Mouse (Mus musculus): ENCODE results near the gene A730009L09Rik.

A730009L09Rik gene

GRCm38 (mm10) chr16:84514821-84515220 lies at the start of gene A730009L09Rik:
Gene A730009L09Rik (plus strand): TSS chr16:84515121.
- DNase-seq, result no peak

- DNase-seq, result no peak
Measured at GRCm38 (mm10) chr16:84465581-84466165, 49.2 kb upstream of the A730009L09Rik start.

GRCm38 (mm10) chr16:84468898-84469297 lies 46.0 kb upstream of the A730009L09Rik start:
- no peak for DNase-seq

GRCm38 (mm10) chr16:84469994-84470393 lies 44.9 kb upstream of the A730009L09Rik start:
- no peak for DNase-seq

GRCm38 (mm10) chr16:84473406-84473805 lies 41.5 kb upstream of the A730009L09Rik start:
- DNase-seq, result no peak

- no peak for DNase-seq
Measured at GRCm38 (mm10) chr16:84474712-84475111, 40.2 kb upstream of the A730009L09Rik start.

- no peak for DNase-seq
Measured at GRCm38 (mm10) chr16:84476948-84477347, 38.0 kb upstream of the A730009L09Rik start.

GRCm38 (mm10) chr16:84477528-84477927 lies 37.4 kb upstream of the A730009L09Rik start:
- no peak for DNase-seq

GRCm38 (mm10) chr16:84477952-84478351 lies 37.0 kb upstream of the A730009L09Rik start:
- no peak for DNase-seq

- DNase-seq, result no peak
Measured at GRCm38 (mm10) chr16:84485931-84486330, 29.0 kb upstream of the A730009L09Rik start.

GRCm38 (mm10) chr16:84494818-84495217 lies 20.1 kb upstream of the A730009L09Rik start:
- no peak for DNase-seq

GRCm38 (mm10) chr16:84495438-84495837 lies 19.5 kb upstream of the A730009L09Rik start:
- no peak for DNase-seq

- DNase-seq, result no peak
Measured at GRCm38 (mm10) chr16:84507681-84508080, 7.2 kb upstream of the A730009L09Rik start.

GRCm38 (mm10) chr16:84521975-84522635 lies 7.2 kb downstream of the A730009L09Rik start:
- DNase-seq, result no peak

- no peak for DNase-seq
Measured at GRCm38 (mm10) chr16:84523061-84523460, 8.1 kb downstream of the A730009L09Rik start.

- peak; percentile 62 for DNase-seq
Measured at GRCm38 (mm10) chr16:84527375-84527774, 12.5 kb downstream of the A730009L09Rik start.

- no peak for DNase-seq
Measured at GRCm38 (mm10) chr16:84532803-84533202, 17.9 kb downstream of the A730009L09Rik start.

GRCm38 (mm10) chr16:84546059-84546458 lies 31.1 kb downstream of the A730009L09Rik start:
- no peak for DNase-seq

GRCm38 (mm10) chr16:84549122-84549521 lies 34.2 kb downstream of the A730009L09Rik start:
- DNase-seq, result no peak

GRCm38 (mm10) chr16:84550445-84550844 lies 35.5 kb downstream of the A730009L09Rik start:
- DNase-seq, result no peak

GRCm38 (mm10) chr16:84553981-84554380 lies 39.1 kb downstream of the A730009L09Rik start:
- no peak for DNase-seq

GRCm38 (mm10) chr16:84558113-84558917 lies 43.4 kb downstream of the A730009L09Rik start:
- DNase-seq, result no peak

GRCm38 (mm10) chr16:84559569-84560278 lies 44.8 kb downstream of the A730009L09Rik start:
- no peak for DNase-seq

Data from thymus, postnatal 14 days (tissue).